Mouse (Mus musculus) intestine, postnatal 0 days (tissue): ENCODE data around the gene Fam81a. TPM values are rescaled to one million over a fixed set of nuclear protein-coding genes. Genes with fewer than 3 reads are reported as not detected.

Experiments
- ATAC-seq: fragments of 200-750 bp; cut with Nextera tagmentation; 2 replicates; pipeline ENCODE4 v1.8.0; 2017; ENCODE audit warnings: mild to moderate bottlenecking, moderate TSS enrichment, moderate library complexity
- H3K27ac ChIP-seq: fragments of 300-500 bp; sonication (generic); 2 replicates; pipeline ENCODE4 v1.5.1; 2014; ENCODE audit warnings: mild to moderate bottlenecking, low read depth, low read length, moderate library complexity
- H3K27me3 ChIP-seq: fragments of 300-500 bp; sonication (generic); replicated peaks from 2 replicates; pipeline ENCODE4 v1.6.1; 2014; ENCODE audit warnings: low read length, mixed read lengths; ENCODE audit not compliant: control insufficient read depth, insufficient read depth
- H3K36me3 ChIP-seq: fragments of 300-500 bp; sonication (generic); 2 replicates; pipeline ENCODE4 v1.6.1; 2014; ENCODE audit warnings: mild to moderate bottlenecking, moderate library complexity; ENCODE audit not compliant: control insufficient read depth, insufficient read depth
- H3K4me1 ChIP-seq: fragments of 300-500 bp; sonication (generic); replicated peaks from 2 replicates; pipeline ENCODE4 v1.6.1; 2014; ENCODE audit warnings: antibody characterized with exemption, low read length, mixed read lengths; ENCODE audit not compliant: control insufficient read depth, insufficient read depth
- H3K4me2 ChIP-seq: fragments of 300-500 bp; sonication (generic); replicated peaks from 2 replicates; pipeline ENCODE4 v1.6.1; 2014; ENCODE audit warnings: low read depth, mild to moderate bottlenecking, moderate library complexity
- H3K4me3 ChIP-seq: fragments of 300-500 bp; sonication (generic); 2 replicates; pipeline ENCODE4 v1.5.1; 2014; ENCODE audit warnings: low read depth, low read length
- H3K9ac ChIP-seq: fragments of 300-500 bp; sonication (generic); 2 replicates; pipeline ENCODE4 v1.6.1; 2014; ENCODE audit warnings: mild to moderate bottlenecking, low read depth, low read length
- H3K9me3 ChIP-seq: fragments of 300-500 bp; sonication (generic); 2 replicates; pipeline ENCODE4 v1.6.1; 2016; ENCODE audit warnings: mixed run types; ENCODE audit not compliant: control insufficient read depth
- CTCF ChIP-seq: sonication (generic); IDR thresholded peaks from 2 replicates; pipeline ENCODE4 v1.5.1; 2016; ENCODE audit warnings: low read depth, mild to moderate bottlenecking, control low read depth, antibody characterized with exemption, moderate library complexity
- WGBS: fragments of 180-500 bp; shearing (Covaris S2); extraction: QIAGEN DNeasy Blood & Tissue Kit; methylation state at CpG from one replicate; pipeline ENCODE4 v1.1.7; 2014; 5-methylcytosine and 5-hydroxymethylcytosine counted together
- polyA plus RNA-seq: library from polyadenylated mRNA; unstranded; fragments of >200 nt; fragmentation: Nextera tagmentation; extraction: Ambion mirVana; gene quantifications from 2 replicates; pipeline ENCODE4 v1.2.1, GENCODE M21; 2015

Fam81a gene
- polyA plus RNA-seq, 1 experiment from 2014 or later = 0.83 TPM

- H3K4me1 ChIP-seq = no peaks in the 10 kb centered on the region
- H3K4me2 ChIP-seq = peak overlapping the region; percentile 96; the same call in 1 of the 2 replicates
- H3K9ac ChIP-seq = no peak overlapping the region
- TF ChIP-seq CTCF = no peak
- H3K9me3 ChIP-seq = no peaks in the 10 kb centered on the region
- peaks cover 10% of the 10 kb centered on the region; the same call in 1 of the 2 replicates for H3K27me3 ChIP-seq
- H3K4me3 ChIP-seq = no peak overlapping the region
- H3K27ac ChIP-seq = no peak overlapping the region
- ATAC-seq = no peak
- WGBS = 63% methylated on average over 4 of the region's 4 CpGs
- no peaks in the 10 kb centered on the region for H3K36me3 ChIP-seq
Observed at GRCm38 (mm10) chr9:70140340-70140739, 2.0 kb downstream of the Fam81a start.

- Histone ChIP-seq H3K36me3 (no peaks in the 10 kb centered on the region), H3K4me2 (peak overlapping the region; percentile 53), H3K9ac (no peak overlapping the region), H3K4me3 (no peak overlapping the region), H3K4me1 (no peaks in the 10 kb centered on the region), H3K27ac (no peak overlapping the region), H3K9me3 (no peaks in the 10 kb centered on the region), H3K27me3 (peaks cover 10% of the 10 kb centered on the region; the same call in 1 of the 2 replicates)
- no peak for TF ChIP-seq CTCF
- WGBS = 18% methylated on average over 7 of the region's 7 CpGs
- 0 out of 2 replicates have a peak, but pooled peaks have one; percentile 36 for ATAC-seq
Observed at GRCm38 (mm10) chr9:70139331-70139885, 3.0 kb downstream of the Fam81a start.

GRCm38 (mm10) chr9:70138511-70138910 lies 3.8 kb downstream of the Fam81a start:
- TF ChIP-seq CTCF = no peak
- Histone ChIP-seq H3K9me3 (no peaks in the 10 kb centered on the region), H3K4me2 (no peak overlapping the region), H3K27ac (no peak overlapping the region), H3K9ac (no peak overlapping the region), H3K4me3 (no peak overlapping the region), H3K27me3 (peaks cover 10% of the 10 kb centered on the region; the same call in 1 of the 2 replicates), H3K4me1 (no peaks in the 10 kb centered on the region), H3K36me3 (no peaks in the 10 kb centered on the region)
- WGBS = 66% methylated on average over 7 of the region's 7 CpGs
- no peak for ATAC-seq

- Histone ChIP-seq H3K4me3 (no peak overlapping the region), H3K4me2 (no peak overlapping the region), H3K27me3 (peaks cover 10% of the 10 kb centered on the region; the same call in 1 of the 2 replicates), H3K27ac (no peak overlapping the region), H3K36me3 (no peaks in the 10 kb centered on the region), H3K4me1 (no peaks in the 10 kb centered on the region), H3K9me3 (no peaks in the 10 kb centered on the region), H3K9ac (no peak overlapping the region)
- 78% methylated on average over 5 of the region's 5 CpGs for WGBS
- no peak for TF ChIP-seq CTCF
- no peak for ATAC-seq
Observed at GRCm38 (mm10) chr9:70137991-70138390, 4.4 kb downstream of the Fam81a start.

DNA sequence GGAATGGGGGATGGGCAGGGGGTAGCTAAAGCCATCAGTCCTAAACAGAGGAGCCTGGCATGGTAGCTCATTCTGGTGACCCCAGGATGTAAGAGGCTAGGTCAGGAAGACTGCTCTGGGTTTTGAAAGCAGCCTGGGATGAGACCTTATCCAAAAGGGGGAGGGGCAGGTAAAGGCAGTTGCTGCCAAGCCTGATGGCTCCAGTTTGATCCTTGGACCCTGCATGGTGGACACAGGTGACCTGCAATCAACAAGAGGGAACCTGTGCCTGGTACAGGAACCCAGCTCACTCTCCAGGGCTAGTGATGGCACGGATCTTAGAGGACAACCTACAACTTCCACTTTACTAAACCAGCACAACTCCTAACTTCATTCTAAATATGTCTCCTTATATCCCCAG lies 7.2 kb downstream of the Fam81a start:
- no peak for TF ChIP-seq CTCF
- no peak for ATAC-seq
- H3K4me1 ChIP-seq = no peaks in the 10 kb centered on the region
- 70% methylated on average over 1 of the region's 1 CpGs for WGBS
- H3K27ac ChIP-seq = no peak overlapping the region
- no peaks in the 10 kb centered on the region for H3K27me3 ChIP-seq
- H3K4me2 ChIP-seq = no peak overlapping the region
- no peaks in the 10 kb centered on the region for H3K36me3 ChIP-seq
- H3K9me3 ChIP-seq = no peaks in the 10 kb centered on the region
- no peak overlapping the region for H3K9ac ChIP-seq
- no peak overlapping the region for H3K4me3 ChIP-seq

GRCm38 (mm10) chr9:70134716-70135115 lies 7.6 kb downstream of the Fam81a start:
- H3K27ac ChIP-seq = no peak overlapping the region
- no peak overlapping the region for H3K4me2 ChIP-seq
- no peak overlapping the region for H3K9ac ChIP-seq
- no peaks in the 10 kb centered on the region for H3K9me3 ChIP-seq
- no peaks in the 10 kb centered on the region for H3K27me3 ChIP-seq
- 67% methylated on average over 5 of the region's 5 CpGs for WGBS
- ATAC-seq = no peak
- H3K4me3 ChIP-seq = no peak overlapping the region
- no peaks in the 10 kb centered on the region for H3K36me3 ChIP-seq
- H3K4me1 ChIP-seq = no peaks in the 10 kb centered on the region
- no peak for TF ChIP-seq CTCF
